Mouse (Mus musculus) kidney, embryonic 15.5 days (tissue): ENCODE results near the gene Fermt3. TPM values are rescaled to one million over a fixed set of nuclear protein-coding genes. Genes with fewer than 3 reads are reported as not detected.

Source experiments
- ATAC-seq: fragments of 200-750 bp; cut with Nextera tagmentation; replicated peaks from 2 replicates; pipeline ENCODE4 v1.8.0; 2017; ENCODE audit warnings: moderate TSS enrichment; ENCODE audit not compliant: low FRiP score
- H3K27ac ChIP-seq: fragments of 300-500 bp; sonication (generic); 2 replicates; pipeline ENCODE4 v1.5.1; 2015; ENCODE audit warnings: mild to moderate bottlenecking, inconsistent platforms
- H3K27me3 ChIP-seq: fragments of 300-500 bp; sonication (generic); 2 replicates; pipeline ENCODE4 v1.6.1; 2015; ENCODE audit warnings: inconsistent platforms
- H3K36me3 ChIP-seq: fragments of 300-500 bp; sonication (generic); 2 replicates; pipeline ENCODE4 v1.6.1; 2015; ENCODE audit warnings: inconsistent platforms
- H3K4me1 ChIP-seq: fragments of 300-500 bp; sonication (generic); 2 replicates; pipeline ENCODE4 v1.6.1; 2015; ENCODE audit warnings: inconsistent platforms
- H3K4me2 ChIP-seq: fragments of 300-500 bp; sonication (generic); 2 replicates; pipeline ENCODE4 v1.6.1; 2015; ENCODE audit warnings: moderate library complexity, mild to moderate bottlenecking, inconsistent platforms
- H3K4me3 ChIP-seq: fragments of 300-500 bp; sonication (generic); replicated peaks from 2 replicates; pipeline ENCODE4 v1.5.1; 2015; ENCODE audit warnings: mild to moderate bottlenecking, inconsistent platforms
- H3K9ac ChIP-seq: fragments of 300-500 bp; sonication (generic); 2 replicates; pipeline ENCODE4 v1.6.1; 2015; ENCODE audit warnings: mild to moderate bottlenecking, inconsistent platforms
- H3K9me3 ChIP-seq: fragments of 300-500 bp; sonication (generic); replicated peaks from 2 replicates; pipeline ENCODE4 v1.6.1; 2016; ENCODE audit warnings: inconsistent platforms
- WGBS: fragments of 180-500 bp; shearing (Covaris S2); methylation state at CpG from one replicate; pipeline ENCODE4 v1.1.7; 2015; ENCODE audit warnings: mixed read lengths; 5-methylcytosine and 5-hydroxymethylcytosine counted together
- polyA plus RNA-seq: library from polyadenylated mRNA; unstranded; fragments of >200 nt; fragmentation: Nextera tagmentation; extraction: Ambion mirVana; gene quantifications from 2 replicates; pipeline ENCODE4 v1.2.1, GENCODE M21; 2015

The Fermt3 gene
- polyA plus RNA-seq: 6.9 and 8.3 TPM in 2 replicates

DNA sequence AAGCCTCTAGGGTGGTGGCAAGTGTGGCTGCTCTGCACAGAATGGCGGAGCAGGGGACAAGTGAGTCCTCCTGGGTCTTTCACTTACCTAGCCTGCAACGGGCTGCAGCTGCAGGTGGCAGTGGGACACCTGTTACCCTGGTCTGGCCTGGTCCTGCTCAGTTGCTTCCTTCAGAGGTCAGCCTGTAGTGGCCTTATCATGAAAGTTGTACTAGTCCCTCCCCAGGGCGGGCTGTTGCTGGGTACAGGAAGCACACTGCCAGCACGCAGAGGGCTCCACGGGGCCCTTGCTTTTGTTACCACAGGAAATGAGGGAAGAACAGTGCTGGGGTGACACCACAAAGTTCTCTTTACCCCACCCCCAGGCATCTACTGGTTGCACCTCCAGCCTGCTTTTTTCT, at the start of gene Fermt3:
Fermt3 (minus strand) TSS at position 279 of the 400 bp plus-strand sequence.
- no peak within 1 kb of the TSS for H3K4me2 ChIP-seq
- H3K9me3 ChIP-seq: no peaks in the 10 kb centered on the region
- no peak within 1 kb of the TSS for H3K9ac ChIP-seq
- no peak within 1 kb of the TSS for H3K4me3 ChIP-seq
- H3K4me1 ChIP-seq: no peaks in the 10 kb centered on the region
- H3K36me3 ChIP-seq: peaks cover 68% of the 10 kb centered on the region
- 78% methylated on average over 5 of the region's 5 CpGs for WGBS
- H3K27ac ChIP-seq: peak within 1 kb of the TSS; percentile 13; the same call in 1 of the 2 replicates
- ATAC-seq: no peak
- no peaks in the 10 kb centered on the region for H3K27me3 ChIP-seq

DNA sequence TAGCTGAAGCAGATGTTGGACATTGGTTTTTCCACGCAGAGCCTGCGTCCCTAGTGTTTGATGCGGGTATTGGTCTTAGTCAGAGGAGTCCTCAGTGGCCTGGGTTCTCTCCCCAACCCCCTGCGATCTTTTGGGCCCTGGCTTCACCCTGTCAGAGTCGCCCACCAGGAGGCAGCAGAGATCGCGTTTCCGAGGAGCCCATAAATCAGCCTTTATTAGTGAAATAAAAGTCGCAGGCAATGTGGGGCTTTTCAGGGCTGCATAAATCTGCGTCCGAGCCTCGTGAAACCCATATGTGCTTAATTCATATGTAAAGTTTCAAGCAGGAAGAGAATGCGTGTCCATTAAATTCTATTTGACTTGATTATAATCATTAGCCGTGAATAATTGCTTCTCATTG, 48.9 kb upstream of the Fermt3 start:
- WGBS: 3% methylated on average over 14 of the region's 14 CpGs
- Histone ChIP-seq H3K4me3 (no peak overlapping the region), H3K4me1 (peaks cover 76% of the 10 kb centered on the region), H3K27ac (peak overlapping the region; percentile 45; the same call in 1 of the 2 replicates), H3K36me3 (no peaks in the 10 kb centered on the region), H3K27me3 (peaks cover 33% of the 10 kb centered on the region), H3K4me2 (peak overlapping the region; percentile 39), H3K9me3 (no peaks in the 10 kb centered on the region), H3K9ac (no peak overlapping the region)
- ATAC-seq: 0 out of 2 replicates have a peak, but pooled peaks have one; percentile 5

DNA sequence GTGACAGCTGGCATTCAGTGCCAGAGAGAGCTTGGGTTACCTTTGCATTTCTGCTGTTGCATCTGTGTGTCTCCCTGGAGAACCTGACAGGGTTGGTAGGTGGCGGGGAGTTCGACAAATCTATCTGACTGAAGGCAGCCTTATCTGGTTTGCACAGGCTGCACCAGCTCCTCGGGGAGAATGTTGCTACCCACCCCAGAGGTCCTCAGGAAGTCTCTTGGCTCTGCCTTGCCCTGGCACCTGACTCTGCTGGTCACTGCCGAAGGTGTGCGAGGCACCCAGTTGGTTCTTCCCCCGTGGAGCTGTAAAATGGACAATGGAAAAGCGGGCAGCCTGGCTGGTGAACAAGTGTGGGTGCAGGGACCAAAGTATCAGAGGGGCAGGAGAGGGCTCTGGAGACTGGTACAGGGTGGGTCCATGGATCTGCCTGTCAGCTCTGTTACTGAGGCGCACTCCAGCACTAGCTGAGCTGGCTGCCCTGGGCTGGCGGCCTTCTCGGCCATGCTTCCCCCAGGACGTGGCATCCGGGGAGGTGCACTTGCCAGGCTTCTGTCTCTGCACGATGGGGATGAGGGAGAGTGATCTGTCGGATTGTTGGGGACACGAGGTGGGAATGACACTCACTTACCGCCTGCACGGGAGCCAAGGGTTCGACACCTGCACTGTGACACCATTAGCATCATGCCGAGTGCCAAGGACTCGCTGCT, 48.2 kb upstream of the Fermt3 start:
- Histone ChIP-seq H3K4me1 (peaks cover 69% of the 10 kb centered on the region), H3K9ac (no peak overlapping the region), H3K36me3 (no peaks in the 10 kb centered on the region), H3K27me3 (peaks cover 27% of the 10 kb centered on the region), H3K4me3 (no peak overlapping the region), H3K27ac (no peak overlapping the region), H3K9me3 (no peaks in the 10 kb centered on the region), H3K4me2 (no peak overlapping the region)
- 48% methylated on average over 20 of the region's 20 CpGs for WGBS
- ATAC-seq: no peak

DNA sequence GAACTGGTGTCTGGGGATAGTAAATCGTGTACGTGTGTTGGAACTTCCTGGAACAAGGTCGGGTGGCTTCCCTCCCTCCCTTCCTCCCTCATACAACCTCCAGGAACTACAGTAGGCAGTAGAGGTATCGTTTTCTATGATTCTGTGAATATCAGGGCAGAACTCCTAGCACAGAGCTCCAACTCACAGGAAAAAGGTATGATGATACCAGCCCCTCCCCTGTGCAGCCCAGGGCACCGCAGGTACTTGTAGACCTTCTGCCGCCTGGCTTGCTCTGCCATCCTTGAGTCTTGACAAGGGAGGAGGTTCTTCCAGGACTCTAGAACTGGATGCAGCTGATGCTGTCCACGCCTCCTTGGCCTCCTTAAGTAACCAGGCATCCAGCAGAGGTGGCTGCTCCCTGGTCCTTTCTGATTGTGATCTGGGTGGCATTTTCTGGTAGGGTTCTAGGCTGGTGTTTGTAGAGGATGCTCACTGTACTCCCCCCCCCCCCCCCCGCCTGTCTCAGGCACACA, 47.6 kb upstream of the Fermt3 start:
- WGBS: 30% methylated on average over 8 of the region's 8 CpGs
- H3K4me3 ChIP-seq: no peak overlapping the region
- H3K9ac ChIP-seq: no peak overlapping the region
- no peaks in the 10 kb centered on the region for H3K36me3 ChIP-seq
- H3K9me3 ChIP-seq: no peaks in the 10 kb centered on the region
- no peak for ATAC-seq
- H3K4me2 ChIP-seq: peak overlapping the region; percentile 25; the same call in 1 of the 2 replicates
- no peak overlapping the region for H3K27ac ChIP-seq
- peaks cover 25% of the 10 kb centered on the region for H3K27me3 ChIP-seq
- H3K4me1 ChIP-seq: peaks cover 63% of the 10 kb centered on the region

DNA sequence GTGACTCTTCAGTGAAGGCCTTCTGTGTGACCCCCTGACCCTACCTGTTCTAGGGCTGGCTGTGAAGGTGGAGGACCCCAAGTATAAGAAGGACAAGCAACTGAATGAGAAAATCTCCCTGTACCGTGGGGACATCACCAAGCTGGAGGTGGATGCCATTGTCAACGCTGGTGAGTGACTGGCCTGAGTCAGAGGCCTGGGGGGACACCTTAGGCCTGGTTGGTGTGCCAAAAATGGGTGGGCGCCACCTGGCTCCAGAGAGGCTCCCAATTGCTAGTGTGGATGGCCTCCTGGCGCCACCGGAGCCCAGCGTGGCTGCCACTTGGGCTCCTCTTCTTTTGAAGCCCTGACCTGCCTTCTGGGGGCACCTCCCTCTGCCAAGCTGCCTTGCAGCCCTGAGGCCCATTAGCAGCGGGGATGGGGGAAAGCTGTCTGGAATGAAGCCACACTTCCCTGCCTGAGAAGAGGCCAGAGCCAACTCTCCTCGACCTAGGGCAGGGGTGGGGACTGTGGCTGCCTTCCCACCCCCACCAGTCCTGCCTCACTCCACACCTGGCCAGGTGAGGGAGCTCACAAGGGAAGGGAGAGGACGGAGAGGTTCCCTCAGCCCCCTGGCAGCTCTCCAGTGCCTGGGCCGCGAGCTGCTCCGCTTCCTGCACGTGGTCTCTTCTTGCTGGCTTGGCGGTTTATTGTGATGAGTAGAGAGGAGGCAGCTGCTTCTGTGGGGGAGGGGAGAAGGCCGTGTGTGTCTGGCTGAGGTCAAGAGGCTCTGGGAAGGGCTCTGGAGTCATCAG, 47.0 kb upstream of the Fermt3 start:
- no peak for ATAC-seq
- Histone ChIP-seq H3K4me2 (peak overlapping the region; percentile 25; the same call in 1 of the 2 replicates), H3K27me3 (peaks cover 20% of the 10 kb centered on the region), H3K27ac (no peak overlapping the region), H3K9ac (no peak overlapping the region), H3K36me3 (no peaks in the 10 kb centered on the region), H3K4me1 (peaks cover 57% of the 10 kb centered on the region), H3K9me3 (no peaks in the 10 kb centered on the region), H3K4me3 (no peak overlapping the region)
- WGBS: 30% methylated on average over 15 of the region's 15 CpGs

DNA sequence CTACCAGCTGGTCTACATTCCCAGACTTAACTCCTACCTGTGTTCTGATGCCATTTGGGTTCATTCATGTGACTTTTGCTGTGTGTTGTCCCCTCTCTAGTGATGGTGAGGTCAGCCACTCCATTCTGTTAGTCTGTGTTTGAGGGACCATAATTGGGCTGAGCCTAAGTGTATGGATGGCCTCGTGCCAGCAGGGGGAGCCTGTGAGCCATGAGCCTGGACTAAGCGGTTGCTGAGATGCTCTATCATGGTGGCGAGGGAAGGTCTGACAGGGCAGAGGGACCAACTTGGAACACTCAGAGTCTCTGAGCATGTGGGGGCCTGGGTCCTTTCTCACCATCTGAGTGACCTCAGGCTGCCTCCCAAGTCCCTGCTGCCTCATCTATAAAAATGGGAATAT, 45.3 kb upstream of the Fermt3 start:
- Histone ChIP-seq H3K9ac (no peak overlapping the region), H3K27me3 (peaks cover 17% of the 10 kb centered on the region), H3K4me3 (no peak overlapping the region), H3K36me3 (no peaks in the 10 kb centered on the region), H3K4me2 (no peak overlapping the region), H3K4me1 (peaks cover 40% of the 10 kb centered on the region), H3K9me3 (no peaks in the 10 kb centered on the region), H3K27ac (no peak overlapping the region)
- peak; percentile 50; the same call in 1 of the 2 replicates for ATAC-seq
- WGBS: 6% methylated on average over 3 of the region's 3 CpGs

DNA sequence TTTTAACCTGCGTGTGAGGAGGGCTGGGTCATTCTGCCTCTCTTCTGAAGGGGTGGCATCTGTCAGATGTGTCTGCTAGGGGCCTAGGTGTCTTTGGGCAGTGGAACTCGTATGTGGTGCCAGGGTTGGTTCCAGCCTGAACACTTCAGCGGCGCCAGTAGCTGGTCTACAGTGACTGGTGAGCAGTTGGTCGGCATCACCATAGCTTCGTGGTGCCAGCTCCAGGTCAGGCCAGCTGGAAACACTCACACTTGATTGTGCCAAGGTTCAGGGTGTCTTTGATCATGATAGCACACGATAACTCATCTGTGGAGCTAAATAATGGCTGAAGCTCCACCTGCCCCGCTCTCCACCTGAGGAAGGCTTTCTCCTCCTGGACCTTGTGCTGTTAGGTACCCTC, 43.6 kb upstream of the Fermt3 start:
- Histone ChIP-seq H3K4me3 (no peak overlapping the region), H3K4me2 (no peak overlapping the region), H3K36me3 (no peaks in the 10 kb centered on the region), H3K27ac (no peak overlapping the region), H3K27me3 (peaks cover 19% of the 10 kb centered on the region), H3K4me1 (peaks cover 32% of the 10 kb centered on the region), H3K9me3 (no peaks in the 10 kb centered on the region), H3K9ac (no peak overlapping the region)
- ATAC-seq: no peak
- WGBS: 89% methylated on average over 8 of the region's 8 CpGs

DNA sequence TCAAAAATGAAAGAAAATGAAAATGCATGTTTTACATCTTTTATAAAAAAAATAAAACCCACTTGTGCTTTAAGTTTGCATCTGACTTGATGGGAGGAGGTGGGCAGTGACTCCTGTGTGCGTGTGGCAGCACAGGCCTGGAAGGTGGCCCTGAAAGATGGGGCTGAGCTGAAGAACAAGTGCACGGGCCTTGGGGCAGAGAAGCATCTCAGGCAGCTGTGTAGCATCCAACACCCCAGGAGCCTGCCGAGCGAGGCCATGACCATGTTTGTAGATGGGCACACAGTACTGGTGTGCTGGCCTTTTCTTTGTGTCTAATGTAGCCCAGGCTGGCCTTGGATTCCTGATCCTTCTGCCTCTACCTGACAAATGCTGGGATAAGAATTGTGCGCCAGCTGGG, 42.8 kb upstream of the Fermt3 start:
- H3K36me3 ChIP-seq: no peaks in the 10 kb centered on the region
- peaks cover 11% of the 10 kb centered on the region; the same call in 1 of the 2 replicates for H3K27me3 ChIP-seq
- H3K9me3 ChIP-seq: no peaks in the 10 kb centered on the region
- H3K27ac ChIP-seq: no peak overlapping the region
- no peak for ATAC-seq
- 92% methylated on average over 5 of the region's 5 CpGs for WGBS
- no peak overlapping the region for H3K9ac ChIP-seq
- no peak overlapping the region for H3K4me2 ChIP-seq
- H3K4me3 ChIP-seq: no peak overlapping the region
- peaks cover 32% of the 10 kb centered on the region for H3K4me1 ChIP-seq

DNA sequence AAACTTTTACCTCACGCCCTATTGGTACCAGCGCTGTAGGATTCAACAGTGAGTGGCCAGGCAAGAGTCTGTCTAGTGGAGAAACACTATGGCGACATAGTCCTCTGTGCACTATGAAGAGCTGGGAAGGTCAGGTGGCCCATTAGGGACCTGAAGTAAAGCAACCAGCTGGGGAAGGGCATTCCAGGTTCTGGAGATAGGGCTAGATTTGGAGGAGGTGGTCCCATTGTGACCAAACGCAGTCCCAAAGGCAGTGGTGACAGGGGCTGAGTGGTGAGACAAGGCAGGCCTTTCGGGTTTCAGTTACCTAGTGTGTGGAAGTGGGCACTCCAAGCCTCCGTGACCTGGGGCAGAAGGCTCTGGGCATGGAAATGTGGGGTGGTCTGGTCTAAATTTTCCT, 39.3 kb upstream of the Fermt3 start:
- Histone ChIP-seq H3K4me3 (no peak overlapping the region), H3K4me2 (peak overlapping the region; percentile 99), H3K36me3 (no peaks in the 10 kb centered on the region), H3K9me3 (no peaks in the 10 kb centered on the region), H3K27me3 (peaks cover 4% of the 10 kb centered on the region; the same call in 1 of the 2 replicates), H3K27ac (no peak overlapping the region), H3K9ac (no peak overlapping the region), H3K4me1 (peaks cover 38% of the 10 kb centered on the region)
- WGBS: 65% methylated on average over 6 of the region's 6 CpGs
- no peak for ATAC-seq

DNA sequence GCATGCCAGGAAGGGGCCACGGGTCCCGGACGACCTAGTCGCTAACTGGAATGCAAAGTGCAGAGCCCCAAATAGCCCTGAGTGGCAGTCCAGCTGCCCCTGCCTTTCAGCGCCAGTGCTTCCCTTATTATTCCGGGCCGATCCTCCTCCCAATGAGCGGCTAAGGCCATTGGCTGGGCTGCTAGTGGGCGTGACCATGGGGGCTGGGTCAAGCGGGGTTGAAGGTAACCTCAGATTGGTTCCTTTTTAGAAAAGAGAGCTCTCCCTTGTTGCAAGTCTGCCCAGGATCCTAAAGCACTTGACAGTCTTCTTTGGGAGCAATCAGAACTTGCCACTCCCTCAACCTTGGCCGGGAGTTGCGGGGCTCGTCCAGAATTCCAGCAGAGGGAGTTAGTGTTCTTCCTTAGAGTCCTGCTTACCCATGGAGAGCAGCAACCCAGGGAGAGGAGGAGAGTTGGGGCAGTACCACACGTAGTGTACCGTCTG, 38.5 kb upstream of the Fermt3 start:
- peak overlapping the region; percentile 99 for H3K4me2 ChIP-seq
- peak overlapping the region; percentile 69 for H3K4me3 ChIP-seq
- no peaks in the 10 kb centered on the region for H3K9me3 ChIP-seq
- ATAC-seq: peak; percentile 76
- under 1% methylated on average over 15 of the region's 15 CpGs for WGBS
- H3K9ac ChIP-seq: no peak overlapping the region
- peaks cover 38% of the 10 kb centered on the region for H3K4me1 ChIP-seq
- no peaks in the 10 kb centered on the region for H3K36me3 ChIP-seq
- peak overlapping the region; percentile 63 for H3K27ac ChIP-seq
- H3K27me3 ChIP-seq: peaks cover 4% of the 10 kb centered on the region; the same call in 1 of the 2 replicates

DNA sequence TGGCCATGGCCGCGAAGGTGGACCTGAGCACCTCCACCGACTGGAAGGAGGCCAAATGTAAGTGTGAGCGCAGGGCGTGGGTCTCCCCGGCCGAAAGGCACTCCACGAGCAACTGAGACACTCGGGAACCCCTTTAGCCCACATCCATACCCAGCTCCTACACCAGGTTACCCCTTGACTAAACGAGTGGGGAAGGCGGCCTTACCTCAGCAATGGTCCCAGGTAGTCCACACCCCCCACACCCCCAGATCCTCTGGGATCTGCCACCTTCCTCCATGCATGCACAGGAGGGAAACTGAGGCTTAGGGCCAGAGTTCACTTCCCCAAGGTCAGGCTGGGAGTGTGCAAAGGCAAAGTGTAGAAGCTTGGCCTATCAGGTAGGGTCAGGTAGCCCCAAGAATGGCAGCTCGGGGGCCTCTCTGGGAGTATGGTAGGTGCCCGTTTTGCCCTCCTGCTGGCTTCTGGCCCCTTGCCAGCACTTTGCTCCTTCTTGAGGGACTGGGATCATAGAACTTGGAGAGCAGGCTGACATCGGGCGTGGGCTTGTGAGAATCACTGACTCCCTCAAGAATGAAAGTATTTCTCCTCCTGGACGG, 38.0 kb upstream of the Fermt3 start:
- peak overlapping the region; percentile 99 for H3K4me2 ChIP-seq
- ATAC-seq: peak; percentile 38
- peaks cover 4% of the 10 kb centered on the region; the same call in 1 of the 2 replicates for H3K27me3 ChIP-seq
- H3K27ac ChIP-seq: peak overlapping the region; percentile 63
- H3K9ac ChIP-seq: peak overlapping the region; percentile 60
- WGBS: 2% methylated on average over 16 of the region's 16 CpGs
- no peaks in the 10 kb centered on the region for H3K36me3 ChIP-seq
- H3K9me3 ChIP-seq: no peaks in the 10 kb centered on the region
- H3K4me1 ChIP-seq: peaks cover 38% of the 10 kb centered on the region
- peak overlapping the region; percentile 69 for H3K4me3 ChIP-seq
